Comparison of ENCODE assay signal across 8 mouse cellular contexts in the genomic region with DNA sequence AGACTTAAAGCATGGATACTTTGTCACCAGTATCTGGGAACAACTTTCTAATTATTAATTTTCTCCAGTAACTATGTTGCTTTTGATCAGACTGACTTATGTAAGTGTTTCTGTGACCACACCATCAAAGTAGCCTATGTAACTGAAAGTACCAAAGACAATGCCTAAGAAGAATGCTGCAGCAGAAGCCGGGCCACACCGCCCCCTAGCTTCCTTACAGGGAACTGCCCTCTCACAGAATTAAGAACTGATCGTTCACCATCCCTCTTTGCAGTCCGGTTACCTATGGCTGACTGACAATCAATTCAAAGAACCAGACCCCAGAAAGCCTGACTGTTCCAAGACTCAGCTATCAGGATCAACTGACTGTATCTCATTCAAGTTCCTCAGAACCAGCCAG.
A peak's percentile ranks its signal among the peaks of the same experiment; 100 is the strongest.
DNase-seq lines count a peak whose midpoint lies in the region; ATAC-seq and TF ChIP-seq lines count a peak whose summit lies in the region.
"Had no signal": no experiment of that assay in that cellular context is flagged by ENCODE, and none has a peak within 500 bp of the region (broad histone marks: within the 10 kb centered on the region; RNA-seq: fewer than 3 reads in every experiment).

No protein-coding gene starts in this region.

- no peak for DNase-seq in liver, embryonic 14.5 days (ENCODE audit: low read depth in 3 of 3, low spot score in 3 of 3)
- DNase-seq in liver, result no peak
- peak; percentile 60 for DNase-seq in NIH3T3 (ENCODE audit: low read depth)
- DNase-seq in gastrocnemius, postnatal 10 days, result peak; percentile 45
- peak; percentile 7 to 21 for DNase-seq in left cerebral cortex, postnatal 36 days (ENCODE audit: low spot score in 2 of 2)
- DNase-seq in skeletal muscle tissue, adult 2 months (ENCODE audit: low read depth, low spot score), result peak; percentile 13

- TF ChIP-seq CTCF in liver, embryonic 14.5 days (IDR thresholded peaks at IDR 0.05; ENCODE audit: low read depth), result peak; percentile 70
- TF ChIP-seq CTCF in bone marrow macrophage, adult 2 months (IDR thresholded peaks at IDR 0.05; ENCODE audit: low read depth, low read length), result peak; percentile 32; the same call in 1 of the 2 replicates

- H3K4me3 ChIP-seq in liver, embryonic 14.5 days (ENCODE audit: insufficient read depth in 1 of 2, low read depth in 2 of 2, low read length in 2 of 2), result no peak overlapping the region
- H3K4me3 ChIP-seq in bone marrow macrophage, adult 2 months (ENCODE audit: insufficient read depth, low read length), result no peak overlapping the region
- H3K4me3 ChIP-seq: lung, embryonic 15.5 days had no signal

- ATAC-seq in liver, embryonic 14.5 days (ENCODE audit: insufficient read depth), result no peak

- no peaks in the 10 kb centered on the region for H3K36me3 ChIP-seq in liver, embryonic 14.5 days (replicated peaks; ENCODE audit: control insufficient read depth, insufficient read depth, low read depth)
- H3K36me3 ChIP-seq: lung, embryonic 15.5 days had no signal

- no peaks in the 10 kb centered on the region for H3K9me3 ChIP-seq in liver, embryonic 14.5 days (ENCODE audit: control insufficient read depth, low read length)
- H3K9me3 ChIP-seq: lung, embryonic 15.5 days had no signal

- intact Hi-C loops in left cerebral cortex, postnatal 36 days (cut with DNase I), result loop anchor here (5.0 kb wide), 1 partner anchor 275 kb away; no protein-coding TSS in a partner anchor

- no peak for TF ChIP-seq POLR2A in bone marrow macrophage, adult 2 months (IDR thresholded peaks at IDR 0.05; ENCODE audit: borderline replicate concordance, low read depth, low read length)

- no peak overlapping the region for H3K4me2 ChIP-seq in liver, embryonic 14.5 days (ENCODE audit: low read depth)
- H3K4me2 ChIP-seq: lung, embryonic 15.5 days had no signal

- no peak overlapping the region for H3K27ac ChIP-seq in liver, embryonic 14.5 days
- H3K27ac ChIP-seq in bone marrow macrophage, adult 2 months (ENCODE audit: insufficient read depth, low read depth, low read length), result no peak overlapping the region
- H3K27ac ChIP-seq: lung, embryonic 15.5 days had no signal

- no peaks in the 10 kb centered on the region for H3K4me1 ChIP-seq in liver, embryonic 14.5 days (replicated peaks; ENCODE audit: control insufficient read depth in 2 of 2, insufficient read depth in 2 of 2, low read length in 1 of 2)
- no peaks in the 10 kb centered on the region for H3K4me1 ChIP-seq in bone marrow macrophage, adult 2 months (ENCODE audit: control insufficient read depth, insufficient read depth, low read length)
- H3K4me1 ChIP-seq: lung, embryonic 15.5 days had no signal

- no peaks in the 10 kb centered on the region for H3K27me3 ChIP-seq in liver, embryonic 14.5 days (ENCODE audit: control insufficient read depth, insufficient read depth, low read length)
- H3K27me3 ChIP-seq: lung, embryonic 15.5 days had no signal

- 29% methylated on average over 4 of the region's 4 CpGs for WGBS in liver, embryonic 14.5 days (ENCODE audit: insufficient replicate concordance)

- TF ChIP-seq EP300 in liver, embryonic 14.5 days (IDR thresholded peaks at IDR 0.05; ENCODE audit: low read depth), result no peak

- no peak overlapping the region for H3K9ac ChIP-seq in liver, embryonic 14.5 days (replicated peaks)
- H3K9ac ChIP-seq: lung, embryonic 15.5 days had no signal

Comparison
In these comparisons a context has a peak if more than half of its experiments do, and no peak if none do; other contexts are left out.
1. DNase-seq: peak in NIH3T3 (single experiment), gastrocnemius, postnatal 10 days (single experiment), left cerebral cortex, postnatal 36 days (2 of 2) and skeletal muscle tissue, adult 2 months (single experiment); none in liver, embryonic 14.5 days (0 of 3) and liver (single experiment).